Mouse (Mus musculus) cerebral cortex, adult 2 months (tissue): ENCODE results near the gene 4921517D22Rik.

ENCODE experiments used
- WGBS: fragments of 180-500 bp; shearing (Covaris S2); methylation state at CpG from one replicate; pipeline ENCODE4 v1.1.7; 2018; 5-methylcytosine and 5-hydroxymethylcytosine counted together

Gene 4921517D22Rik

DNA sequence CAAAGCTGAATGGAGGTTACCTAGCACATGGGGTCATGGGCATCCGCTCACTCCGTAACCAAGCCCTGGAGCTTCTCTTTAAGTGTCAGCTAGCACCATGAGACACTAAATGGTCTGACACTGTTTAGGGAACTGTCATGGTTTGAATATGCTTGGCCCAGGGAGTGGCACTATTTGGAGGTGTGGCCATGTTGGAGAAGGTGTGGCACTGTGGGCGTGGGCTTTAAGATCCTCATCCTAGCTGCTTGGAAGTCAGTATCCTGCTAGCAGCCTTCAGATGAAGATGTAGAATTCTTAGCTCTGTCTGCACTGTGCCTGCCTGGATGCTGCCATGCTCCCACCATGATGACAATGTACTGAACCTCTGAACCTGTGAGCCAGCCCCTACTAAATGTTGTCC is 33.5 kb downstream of the 4921517D22Rik start:
- 97% methylated on average over 3 of the region's 3 CpGs for WGBS

GRCm38 (mm10) chr13:59657781-59658180 is 36.1 kb downstream of the 4921517D22Rik start:
- WGBS: 93% methylated on average over 5 of the region's 5 CpGs

GRCm38 (mm10) chr13:59656975-59657388 is 36.9 kb downstream of the 4921517D22Rik start:
- 31% methylated on average over 4 of the region's 4 CpGs for WGBS

DNA sequence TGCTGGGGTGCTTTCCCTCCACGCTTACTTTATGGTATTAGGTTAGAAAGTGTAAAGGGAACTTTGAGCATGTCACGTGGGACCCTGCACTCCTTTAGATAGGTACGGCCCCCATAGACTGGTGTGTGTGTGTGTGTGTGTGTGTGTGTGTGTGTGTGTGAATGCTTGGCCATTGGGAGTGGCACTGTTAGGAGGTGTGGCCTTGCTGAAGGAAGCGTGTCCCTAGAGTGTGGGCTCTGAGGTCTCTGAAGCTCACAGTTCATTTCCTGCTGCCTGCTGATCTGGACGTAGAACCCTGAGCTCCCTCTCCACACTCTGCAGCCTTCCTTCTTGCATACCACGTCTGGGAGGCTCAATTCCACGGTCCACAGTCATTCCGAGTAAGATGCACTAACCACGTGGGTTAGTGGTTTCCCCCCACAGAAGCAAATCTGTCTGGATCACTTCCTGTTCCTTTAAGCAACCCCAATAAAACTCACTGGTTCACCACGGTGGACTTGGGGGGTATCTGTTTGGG is 37.5 kb downstream of the 4921517D22Rik start:
- 76% methylated on average over 10 of the region's 10 CpGs for WGBS

- 94% methylated on average over 15 of the region's 15 CpGs for WGBS
These were observed 38.1 kb downstream of the 4921517D22Rik start for GRCm38 (mm10) chr13:59655718-59656315.

- 93% methylated on average over 5 of the region's 5 CpGs for WGBS
These were observed 39.4 kb downstream of the 4921517D22Rik start for GRCm38 (mm10) chr13:59654465-59654864.

GRCm38 (mm10) chr13:59653136-59653535 is 40.8 kb downstream of the 4921517D22Rik start:
- WGBS: 86% methylated on average over 3 of the region's 3 CpGs

DNA sequence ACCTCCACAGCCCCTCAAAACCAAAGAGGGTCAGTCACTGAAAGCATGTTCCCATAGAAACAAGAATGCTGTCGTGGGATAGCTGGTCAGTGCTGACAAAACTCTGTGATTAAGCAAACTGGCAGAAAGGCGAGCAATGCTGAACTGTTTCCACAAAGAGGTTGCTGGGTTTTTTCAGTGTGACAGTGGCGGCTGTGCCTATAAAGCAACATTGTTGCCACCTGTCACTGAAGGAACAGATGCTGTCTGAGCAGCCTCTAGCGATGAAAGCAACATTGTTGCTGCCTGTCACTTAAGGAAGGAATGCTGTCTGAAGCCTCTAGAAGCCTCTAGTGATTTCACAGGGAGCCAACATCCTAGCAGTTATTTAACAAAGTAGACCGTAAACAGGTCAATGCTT is 41.3 kb downstream of the 4921517D22Rik start:
- WGBS: 57% methylated on average over 5 of the region's 5 CpGs

GRCm38 (mm10) chr13:59649781-59650180 is 44.1 kb downstream of the 4921517D22Rik start:
- 90% methylated on average over 5 of the region's 5 CpGs for WGBS

GRCm38 (mm10) chr13:59648598-59648997 is 45.3 kb downstream of the 4921517D22Rik start:
- 93% methylated on average over 6 of the region's 6 CpGs for WGBS

DNA sequence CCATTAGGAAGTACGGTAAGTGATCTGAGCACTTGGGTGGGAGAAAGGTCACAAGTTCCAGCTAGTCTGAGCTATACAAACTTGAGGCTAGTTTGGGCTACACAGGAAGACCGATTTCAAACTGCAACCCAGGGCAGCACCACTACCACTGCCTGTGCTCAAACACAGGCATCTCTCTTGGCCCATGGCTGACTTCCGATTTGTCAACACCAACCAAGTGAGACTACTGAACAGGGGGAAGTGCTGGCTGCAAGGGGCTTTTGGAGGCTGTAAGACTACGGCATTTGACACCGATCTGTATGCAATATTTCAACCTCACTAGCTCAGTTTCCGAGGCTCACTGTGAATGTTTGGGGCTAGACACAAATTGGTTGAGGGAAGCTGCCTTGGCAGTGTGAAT is 46.4 kb downstream of the 4921517D22Rik start:
- 90% methylated on average over 6 of the region's 6 CpGs for WGBS

DNA sequence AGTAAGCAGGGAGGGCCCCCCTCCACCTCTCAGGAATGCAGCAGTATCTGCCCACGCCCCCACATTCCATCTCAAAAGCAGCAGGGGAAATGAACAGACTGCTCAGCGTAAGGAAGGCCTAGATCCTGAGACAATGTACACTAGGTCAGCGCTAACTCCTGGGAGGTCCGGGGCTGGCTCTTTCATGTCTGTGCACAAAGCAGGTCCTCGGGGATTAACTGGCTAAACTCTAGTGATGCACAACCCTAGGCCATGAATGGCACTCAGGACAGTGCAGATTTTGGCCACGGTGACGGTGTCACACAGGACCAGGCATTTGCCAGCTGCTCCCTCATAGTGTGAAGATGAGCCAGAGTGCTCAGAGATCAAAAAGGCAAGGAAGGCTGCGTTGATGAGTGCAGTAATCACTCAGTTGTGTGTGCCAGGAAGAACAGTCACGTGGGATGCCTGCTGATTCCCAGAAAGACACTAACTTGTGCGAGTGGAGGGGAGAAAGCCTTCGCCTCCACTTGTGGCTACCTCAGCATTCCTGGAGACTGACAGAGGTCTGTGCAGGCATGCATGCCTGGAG is 47.1 kb downstream of the 4921517D22Rik start:
- WGBS: 46% methylated on average over 11 of the region's 11 CpGs

GRCm38 (mm10) chr13:59645491-59645890 is 48.4 kb downstream of the 4921517D22Rik start:
- WGBS: 96% methylated on average over 3 of the region's 3 CpGs

GRCm38 (mm10) chr13:59642818-59643217 is 51.1 kb downstream of the 4921517D22Rik start:
- WGBS: 93% methylated on average over 2 of the region's 2 CpGs

- 76% methylated on average over 6 of the region's 6 CpGs for WGBS
These were observed 53.8 kb downstream of the 4921517D22Rik start for GRCm38 (mm10) chr13:59640178-59640440.

GRCm38 (mm10) chr13:59639368-59640177 is 54.3 kb downstream of the 4921517D22Rik start:
- WGBS: 73% methylated on average over 16 of the region's 16 CpGs

DNA sequence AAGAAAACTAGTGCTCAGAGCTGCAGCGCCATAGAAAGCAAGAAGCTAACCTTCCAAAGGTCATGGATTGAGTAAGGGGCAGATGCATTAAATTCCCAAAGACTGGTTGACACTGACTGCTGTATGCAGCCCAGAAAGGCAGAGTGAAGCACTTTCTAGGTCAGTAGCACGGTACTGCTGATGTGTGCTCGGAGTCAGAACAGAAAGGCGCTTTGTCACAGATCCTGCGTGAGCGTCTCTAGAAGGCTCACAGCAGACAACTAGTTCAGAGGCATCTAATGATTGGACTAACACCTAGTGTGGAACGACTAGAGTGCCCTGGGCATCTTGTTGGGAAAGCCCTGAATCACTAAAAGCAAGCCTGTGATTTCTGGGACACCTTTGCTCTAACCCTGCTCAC is 56.1 kb downstream of the 4921517D22Rik start:
- 67% methylated on average over 7 of the region's 7 CpGs for WGBS
